Mouse (Mus musculus) neural tube, embryonic 15.5 days (tissue): ENCODE results near the gene Rbms2. TPM values are rescaled to one million over a fixed set of nuclear protein-coding genes. Genes with fewer than 3 reads are reported as not detected.
"Not testable (repeated sequence)": the region's sequence is repeated elsewhere in the genome, so short reads cannot be mapped to it uniquely, and the experiment has no call there.

ENCODE experiments used
- ATAC-seq: fragments of 200-750 bp; cut with Nextera tagmentation; 2 replicates; pipeline ENCODE4 v1.8.0; 2017; ENCODE audit warnings: mild to moderate bottlenecking, moderate TSS enrichment, moderate library complexity; ENCODE audit not compliant: low FRiP score
- H3K27ac ChIP-seq: fragments of 300-500 bp; sonication (generic); replicated peaks from 2 replicates; pipeline ENCODE4 v1.5.1; 2015; ENCODE audit warnings: mild to moderate bottlenecking, inconsistent platforms
- H3K27me3 ChIP-seq: fragments of 300-500 bp; sonication (generic); replicated peaks from 2 replicates; pipeline ENCODE4 v1.6.1; 2015; ENCODE audit warnings: inconsistent platforms
- H3K36me3 ChIP-seq: fragments of 300-500 bp; sonication (generic); 2 replicates; pipeline ENCODE4 v1.6.1; 2015; ENCODE audit warnings: inconsistent platforms
- H3K4me1 ChIP-seq: fragments of 300-500 bp; sonication (generic); 2 replicates; pipeline ENCODE4 v1.6.1; 2015; ENCODE audit warnings: inconsistent platforms
- H3K4me2 ChIP-seq: fragments of 300-500 bp; sonication (generic); 2 replicates; pipeline ENCODE4 v1.6.1; 2015; ENCODE audit warnings: inconsistent platforms, mild to moderate bottlenecking, moderate library complexity
- H3K4me3 ChIP-seq: fragments of 300-500 bp; sonication (generic); replicated peaks from 2 replicates; pipeline ENCODE4 v1.5.1; 2015; ENCODE audit warnings: mild to moderate bottlenecking, inconsistent platforms
- H3K9ac ChIP-seq: fragments of 300-500 bp; sonication (generic); replicated peaks from 2 replicates; pipeline ENCODE4 v1.6.1; 2015; ENCODE audit warnings: mild to moderate bottlenecking, inconsistent platforms
- H3K9me3 ChIP-seq: fragments of 300-500 bp; sonication (generic); replicated peaks from 2 replicates; pipeline ENCODE4 v1.6.1; 2016; ENCODE audit warnings: inconsistent platforms
- WGBS: fragments of 180-500 bp; shearing (Covaris S2); methylation state at CpG from one replicate; pipeline ENCODE4 v1.1.7; 2015; ENCODE audit warnings: mixed read lengths; 5-methylcytosine and 5-hydroxymethylcytosine counted together
- polyA plus RNA-seq: library from polyadenylated mRNA; unstranded; fragments of >200 nt; fragmentation: Nextera tagmentation; extraction: Ambion mirVana; gene quantifications from 2 replicates; pipeline ENCODE4 v1.2.1, GENCODE M21; 2015

Gene Rbms2
- 6.5 and 12.7 TPM in 2 replicates for polyA plus RNA-seq

DNA sequence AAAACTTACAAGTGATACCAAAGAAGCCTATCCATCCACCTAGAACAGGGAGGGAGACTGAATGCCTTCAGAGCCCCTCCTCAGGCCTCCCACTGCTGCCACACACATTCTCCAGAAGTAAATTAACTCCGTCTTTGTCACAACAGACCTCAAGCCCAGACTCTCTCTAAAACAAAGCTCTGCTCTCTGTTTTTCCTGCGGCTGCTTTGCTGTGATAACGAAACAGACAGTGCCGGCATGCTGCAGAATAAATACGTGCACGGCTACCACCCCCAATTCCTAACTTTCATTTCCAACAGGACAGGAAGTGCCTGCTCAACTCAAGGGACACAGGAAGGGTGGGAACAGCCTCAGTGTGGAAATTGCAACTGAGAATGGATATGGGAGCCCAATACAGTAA lies at the start of gene Rbms2:
Gene Rbms2, minus strand, starts transcription at position 309 of the 400 bp plus-strand sequence.
- 5% methylated on average over 6 of the region's 6 CpGs for WGBS
- H3K27ac ChIP-seq: peak within 1 kb of the TSS; percentile 30; the same call in 1 of the 2 replicates
- no peaks in the 10 kb centered on the region for H3K9me3 ChIP-seq
- no peaks in the 10 kb centered on the region for H3K36me3 ChIP-seq
- peak within 1 kb of the TSS; percentile 13; the same call in 1 of the 2 replicates for H3K4me3 ChIP-seq
- H3K4me1 ChIP-seq: peaks cover 11% of the 10 kb centered on the region
- H3K4me2 ChIP-seq: peak within 1 kb of the TSS; percentile 24
- no peak for ATAC-seq
- no peak within 1 kb of the TSS for H3K9ac ChIP-seq
- no peaks in the 10 kb centered on the region for H3K27me3 ChIP-seq

DNA sequence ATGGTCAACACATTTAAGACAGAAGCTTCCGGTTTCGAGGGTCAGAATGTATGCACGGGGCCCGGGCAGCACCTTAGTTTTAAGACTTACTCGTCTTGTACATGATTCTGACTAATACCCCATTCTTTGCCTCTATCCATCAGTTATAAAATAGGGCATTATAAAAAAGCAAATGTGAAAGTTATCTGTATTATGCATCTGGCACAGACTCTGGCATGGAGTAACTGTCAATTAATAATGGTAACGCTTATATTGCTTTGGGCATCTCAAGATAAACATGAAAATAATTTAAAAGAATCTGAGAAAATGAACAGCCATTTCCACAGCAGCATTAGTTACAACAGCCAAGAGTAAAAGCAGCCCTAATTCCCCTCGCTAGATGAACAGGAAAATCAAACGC lies 47.9 kb upstream of the Rbms2 start:
- no peak overlapping the region for H3K4me2 ChIP-seq
- no peaks in the 10 kb centered on the region for H3K9me3 ChIP-seq
- H3K4me1 ChIP-seq: peaks cover 11% of the 10 kb centered on the region
- 97% methylated on average over 8 of the region's 8 CpGs for WGBS
- H3K36me3 ChIP-seq: no peaks in the 10 kb centered on the region
- ATAC-seq: no peak
- H3K27ac ChIP-seq: no peak overlapping the region
- H3K4me3 ChIP-seq: no peak overlapping the region
- no peak overlapping the region for H3K9ac ChIP-seq
- H3K27me3 ChIP-seq: no peaks in the 10 kb centered on the region

DNA sequence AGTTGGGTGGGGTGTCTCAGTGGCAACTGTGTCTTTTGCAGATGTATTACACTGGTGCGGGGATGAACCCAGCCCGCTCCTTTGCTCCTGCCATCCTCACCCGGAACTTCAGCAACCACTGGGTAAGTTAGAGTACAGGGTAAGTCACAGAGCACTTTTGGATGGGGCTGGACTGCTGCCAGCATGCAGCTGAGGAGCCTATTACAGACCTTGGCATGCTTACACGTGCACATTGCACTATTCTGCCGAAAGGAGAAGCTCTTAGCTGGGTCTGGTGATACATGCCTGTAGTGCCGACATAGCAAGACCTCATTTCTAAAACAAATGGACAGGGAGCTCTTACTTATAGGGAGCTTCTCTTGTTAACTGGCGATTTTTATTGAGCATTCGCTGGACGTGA lies 47.5 kb upstream of the Rbms2 start:
- Histone ChIP-seq H3K9me3 (no peaks in the 10 kb centered on the region), H3K4me1 (peaks cover 7% of the 10 kb centered on the region), H3K9ac (no peak overlapping the region), H3K27ac (no peak overlapping the region), H3K4me2 (no peak overlapping the region), H3K27me3 (no peaks in the 10 kb centered on the region), H3K4me3 (no peak overlapping the region), H3K36me3 (no peaks in the 10 kb centered on the region)
- 82% methylated on average over 9 of the region's 9 CpGs for WGBS
- ATAC-seq: no peak

DNA sequence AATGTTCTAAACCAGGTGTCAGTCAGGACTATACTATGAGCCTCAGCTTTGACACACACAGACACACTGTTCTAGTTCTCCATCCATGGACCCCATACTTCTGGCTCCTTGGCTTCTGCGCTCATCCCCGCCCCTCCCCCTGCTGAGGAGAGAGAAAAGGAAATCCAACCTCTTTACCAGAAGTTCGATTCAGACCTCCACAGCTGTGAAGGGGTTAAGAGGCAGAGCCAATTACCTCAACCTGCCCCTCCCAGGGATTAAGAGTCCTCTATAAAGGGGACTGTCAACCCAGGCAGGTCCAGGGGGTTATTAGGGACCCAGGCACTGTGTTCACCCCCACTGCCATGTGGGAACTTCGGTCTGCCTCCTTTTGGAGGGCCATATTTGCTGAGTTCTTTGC lies 45.4 kb upstream of the Rbms2 start, which contains the start of gene Mip:
Gene Mip, plus strand, starts transcription at position 301 of the 400 bp plus-strand sequence.
- Histone ChIP-seq H3K36me3 (no peaks in the 10 kb centered on the region), H3K4me1 (no peaks in the 10 kb centered on the region), H3K27ac (no peak within 1 kb of the TSS), H3K9ac (no peak within 1 kb of the TSS), H3K9me3 (no peaks in the 10 kb centered on the region), H3K4me2 (no peak within 1 kb of the TSS), H3K4me3 (no peak within 1 kb of the TSS), H3K27me3 (no peaks in the 10 kb centered on the region)
- WGBS: 41% methylated on average over 4 of the region's 4 CpGs
- no peak for ATAC-seq

DNA sequence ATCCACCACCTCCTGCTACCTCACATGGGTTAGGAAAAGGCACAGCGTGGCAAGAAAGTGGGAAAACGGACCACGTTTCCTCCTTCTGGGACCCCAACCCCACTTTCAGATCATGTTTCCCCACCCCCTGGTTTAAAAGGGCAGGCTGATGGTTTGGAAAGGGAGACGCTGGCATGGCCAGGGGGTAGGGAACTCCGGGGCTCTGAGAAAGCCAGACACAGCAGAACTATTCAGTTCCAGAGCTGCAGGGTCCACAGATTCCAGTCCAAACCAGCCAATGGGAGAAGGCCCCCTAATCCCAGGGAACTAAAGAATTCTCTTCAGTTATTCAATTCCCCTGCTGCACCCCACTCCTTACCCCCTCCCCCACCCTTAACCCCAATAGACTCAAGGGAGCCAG lies 45.0 kb upstream of the Rbms2 start:
- Histone ChIP-seq H3K4me3 (no peak overlapping the region), H3K27ac (no peak overlapping the region), H3K4me1 (no peaks in the 10 kb centered on the region), H3K9ac (no peak overlapping the region), H3K9me3 (no peaks in the 10 kb centered on the region), H3K27me3 (no peaks in the 10 kb centered on the region), H3K36me3 (no peaks in the 10 kb centered on the region), H3K4me2 (no peak overlapping the region)
- 58% methylated on average over 5 of the region's 5 CpGs for WGBS
- ATAC-seq: no peak

DNA sequence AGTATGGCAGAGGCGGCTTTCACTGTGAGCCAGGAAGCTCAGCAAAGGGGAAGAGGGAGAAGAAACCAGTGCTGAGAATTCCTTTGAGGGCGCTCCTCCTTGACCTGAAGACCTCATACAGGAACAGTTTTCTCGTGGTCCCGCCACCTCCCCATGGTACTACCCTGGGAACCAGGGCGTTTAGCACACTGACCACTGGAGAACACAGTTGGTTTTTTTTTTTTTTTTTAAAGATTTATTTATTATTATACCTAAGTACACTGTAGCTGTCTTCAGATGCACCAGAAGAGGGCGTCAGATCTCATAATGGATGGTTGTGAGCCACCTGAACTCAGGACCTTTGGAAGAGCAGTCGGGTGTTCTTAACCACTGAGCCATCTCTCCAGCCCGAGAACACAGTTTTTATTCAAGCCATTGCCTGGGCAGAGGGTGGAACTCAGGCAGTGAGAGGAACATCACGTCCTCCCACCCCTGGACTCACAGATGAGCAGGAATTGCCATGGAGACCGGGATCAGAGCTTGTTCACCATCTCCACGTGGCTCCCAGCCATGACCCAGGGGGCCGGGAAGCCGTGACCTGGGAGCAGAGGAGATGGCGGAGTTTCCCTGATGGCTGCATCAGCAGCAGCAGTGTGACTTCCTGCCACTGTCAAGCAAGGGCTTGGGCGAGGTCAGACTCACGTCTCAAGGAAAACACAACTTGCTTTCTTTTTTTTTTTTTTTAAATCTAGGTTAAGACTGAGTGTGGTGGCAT lies 41.6 kb upstream of the Rbms2 start:
- 71% methylated on average over 16 of the region's 16 CpGs for WGBS
- no peaks in the 10 kb centered on the region for H3K27me3 ChIP-seq
- no peak overlapping the region for H3K9ac ChIP-seq
- no peak overlapping the region for H3K4me2 ChIP-seq
- no peaks in the 10 kb centered on the region for H3K9me3 ChIP-seq
- H3K36me3 ChIP-seq: no peaks in the 10 kb centered on the region
- ATAC-seq: no peak
- H3K27ac ChIP-seq: no peak overlapping the region
- H3K4me3 ChIP-seq: no peak overlapping the region
- H3K4me1 ChIP-seq: no peaks in the 10 kb centered on the region

DNA sequence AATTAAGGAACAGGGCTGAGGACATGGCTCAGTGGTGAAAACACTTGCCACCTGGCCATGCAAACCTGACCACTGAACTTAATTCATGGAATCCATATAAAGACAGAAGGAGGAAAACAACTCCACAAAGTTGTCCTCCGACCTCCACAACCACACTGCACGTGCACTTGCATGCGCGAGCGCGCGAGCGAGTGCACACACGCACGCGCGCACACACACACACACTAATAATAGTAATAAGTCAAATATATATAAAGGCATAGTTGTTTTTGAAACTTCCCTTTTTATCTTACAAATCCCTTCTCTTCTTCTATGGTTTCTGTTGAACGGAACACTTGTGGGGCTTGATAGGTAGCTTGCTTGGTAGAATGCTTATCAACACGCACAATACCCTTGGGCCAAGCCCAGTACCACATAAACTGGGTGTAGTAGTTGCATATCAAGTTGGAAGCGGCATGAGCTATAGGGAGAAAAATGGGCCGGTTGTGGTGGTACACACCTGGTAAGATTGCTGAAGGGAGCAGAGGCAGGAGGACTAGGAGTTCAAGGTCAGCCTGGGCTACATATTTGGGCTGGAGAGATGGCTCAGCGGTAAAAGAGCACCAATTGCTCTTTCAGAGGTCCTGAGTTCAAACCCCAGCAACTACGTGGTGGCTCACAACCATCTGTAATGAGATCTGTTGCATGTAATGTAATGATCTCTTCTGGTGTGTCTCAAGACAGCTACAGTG lies 38.5 kb upstream of the Rbms2 start:
- Histone ChIP-seq H3K27ac (no peak overlapping the region), H3K9me3 (no peaks in the 10 kb centered on the region), H3K27me3 (0 out of 2 replicates have a peak, but pooled peaks cover 5% of the 10 kb centered on the region), H3K9ac (no peak overlapping the region), H3K36me3 (no peaks in the 10 kb centered on the region), H3K4me2 (no peak overlapping the region), H3K4me1 (no peaks in the 10 kb centered on the region), H3K4me3 (no peak overlapping the region)
- 95% methylated on average over 18 of the region's 18 CpGs for WGBS
- no peak for ATAC-seq

DNA sequence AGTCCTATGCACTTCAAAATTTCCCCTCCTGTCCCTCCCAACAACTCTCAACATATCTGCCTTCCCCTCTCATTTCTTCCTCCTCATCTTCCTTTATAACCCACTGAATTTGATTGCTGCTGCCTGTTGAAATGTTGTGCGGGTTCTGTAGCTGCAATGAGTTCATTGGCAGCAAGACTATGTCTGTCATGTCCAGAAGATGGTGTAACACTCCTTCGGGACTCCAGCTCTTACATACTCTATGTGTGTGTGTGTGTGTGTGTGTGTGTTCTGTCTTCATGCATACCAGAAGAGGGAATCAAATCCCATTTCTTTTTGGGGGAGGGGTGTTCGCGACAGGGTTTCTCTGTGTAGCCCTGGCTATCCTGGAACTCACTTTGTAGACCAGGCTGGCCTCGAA lies 34.9 kb upstream of the Rbms2 start:
- Histone ChIP-seq H3K27me3 (0 out of 2 replicates have a peak, but pooled peaks cover 5% of the 10 kb centered on the region), H3K4me3 (no peak overlapping the region), H3K4me2 (no peak overlapping the region), H3K27ac (no peak overlapping the region), H3K4me1 (peaks cover 22% of the 10 kb centered on the region), H3K9ac (no peak overlapping the region), H3K36me3 (no peaks in the 10 kb centered on the region), H3K9me3 (no peaks in the 10 kb centered on the region)
- ATAC-seq: no peak
- WGBS: 88% methylated on average over 5 of the region's 5 CpGs

DNA sequence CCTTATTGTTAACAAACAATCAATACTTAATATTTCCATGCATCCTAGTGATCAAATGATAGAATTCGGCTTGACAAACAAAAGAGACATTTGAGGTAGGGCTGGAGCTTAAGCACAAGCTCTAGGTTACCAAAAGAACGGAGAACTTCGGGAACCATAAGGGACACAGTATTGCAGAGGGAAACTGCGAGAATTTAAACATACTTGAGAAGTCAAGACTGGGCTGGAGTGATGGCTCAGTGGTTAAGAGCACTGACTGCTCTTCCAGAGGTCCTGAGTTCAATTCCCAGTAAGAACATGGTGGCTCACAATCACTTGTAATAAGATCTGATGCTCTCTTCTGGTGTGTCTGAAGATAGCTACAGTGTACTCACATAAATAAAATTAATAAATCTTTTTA lies 34.0 kb upstream of the Rbms2 start:
- H3K4me1 ChIP-seq: peaks cover 22% of the 10 kb centered on the region
- not testable (repeated sequence) for H3K27me3 ChIP-seq, H3K27ac ChIP-seq, H3K9me3 ChIP-seq, H3K9ac ChIP-seq, H3K4me3 ChIP-seq, H3K36me3 ChIP-seq, H3K4me2 ChIP-seq, ATAC-seq
- 90% methylated on average over 4 of the region's 4 CpGs for WGBS

DNA sequence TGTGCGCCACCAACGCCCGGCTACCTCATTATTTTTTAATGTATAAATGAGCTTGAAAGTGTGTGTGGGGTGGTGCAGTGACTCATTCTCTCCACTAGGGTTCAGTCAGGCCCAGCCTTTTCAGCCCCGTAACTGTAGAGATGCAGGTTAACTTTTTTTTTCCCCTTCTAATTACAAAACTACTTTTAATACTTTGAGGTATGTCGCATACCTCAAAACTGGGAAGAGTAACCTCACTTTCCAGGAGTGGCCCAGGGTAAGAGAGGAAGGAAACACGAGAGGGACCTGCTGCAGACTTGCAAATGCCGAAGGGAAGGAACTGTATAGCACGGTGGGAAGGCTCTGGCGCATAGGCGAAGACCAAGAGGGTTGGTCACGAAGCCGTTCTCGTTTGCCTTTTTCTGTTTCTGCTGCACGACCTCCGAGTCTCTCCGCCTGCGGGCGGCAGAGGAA lies 32.8 kb upstream of the Rbms2 start:
- no peaks in the 10 kb centered on the region for H3K9me3 ChIP-seq
- no peak overlapping the region; the same call in 1 of the 2 replicates for H3K9ac ChIP-seq
- no peaks in the 10 kb centered on the region for H3K36me3 ChIP-seq
- H3K4me2 ChIP-seq: peak overlapping the region; percentile 64
- H3K4me3 ChIP-seq: peak overlapping the region; percentile 28
- no peak overlapping the region; the same call in 1 of the 2 replicates for H3K27ac ChIP-seq
- H3K4me1 ChIP-seq: peaks cover 22% of the 10 kb centered on the region
- H3K27me3 ChIP-seq: 0 out of 2 replicates have a peak, but pooled peaks cover 5% of the 10 kb centered on the region
- ATAC-seq: peak; percentile 37; the same call in 1 of the 2 replicates
- under 1% methylated on average over 18 of the region's 18 CpGs for WGBS

DNA sequence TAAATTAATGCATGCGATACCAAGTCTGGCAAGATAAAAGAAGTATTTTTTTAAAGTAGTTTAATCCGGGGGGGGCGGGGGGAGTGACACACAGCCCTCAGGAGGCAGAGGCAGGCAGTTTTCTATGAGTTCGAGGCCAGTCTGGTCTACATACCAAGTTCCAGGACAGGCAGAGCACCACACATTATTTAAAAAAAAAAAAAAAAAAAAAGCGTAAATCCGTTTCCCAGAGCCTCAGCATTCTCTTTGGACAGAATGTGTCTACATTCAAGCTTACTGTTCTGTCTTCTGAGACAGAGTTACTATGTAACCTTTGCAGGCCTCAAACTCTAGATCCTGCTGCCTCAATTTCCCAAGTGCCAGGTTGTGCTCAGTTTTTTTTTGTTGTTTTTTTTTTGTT lies 32.1 kb upstream of the Rbms2 start:
- no peaks in the 10 kb centered on the region for H3K36me3 ChIP-seq
- H3K9ac ChIP-seq: peak overlapping the region; percentile 11; the same call in 1 of the 2 replicates
- no peaks in the 10 kb centered on the region for H3K9me3 ChIP-seq
- peak overlapping the region; percentile 51 for H3K27ac ChIP-seq
- 0 out of 2 replicates have a peak, but pooled peaks cover 5% of the 10 kb centered on the region for H3K27me3 ChIP-seq
- H3K4me2 ChIP-seq: peak overlapping the region; percentile 87
- 50% methylated on average over 6 of the region's 6 CpGs for WGBS
- peak overlapping the region; percentile 60 for H3K4me3 ChIP-seq
- ATAC-seq: no peak
- peaks cover 22% of the 10 kb centered on the region for H3K4me1 ChIP-seq
